Mouse (Mus musculus) cerebellum, adult 9-11 months (tissue): ENCODE measurements at regions not wholly inside any gene's neighbourhood (a gene's known extent, or its start where the extent isn't known, plus 50 kb on each side); places are given as distances from the start of the nearest gene placed in this dataset.

Source experiments
- DNase-seq: peaks from one replicate; pipeline ENCODE4 v3.0.0; 2022

GRCm38 (mm10) chr5:119434572-119434971, 235.9 kb upstream of the Tbx3 start:
- no peak for DNase-seq

GRCm38 (mm10) chr5:119448494-119448893, 222.0 kb upstream of the Tbx3 start:
- DNase-seq: no peak

- no peak for DNase-seq
Measured at GRCm38 (mm10) chr5:119449166-119449565, 221.3 kb upstream of the Tbx3 start.

GRCm38 (mm10) chr5:119459751-119460150, 210.7 kb upstream of the Tbx3 start:
- DNase-seq: no peak

- no peak for DNase-seq
Measured at GRCm38 (mm10) chr5:119462659-119463530, 207.6 kb upstream of the Tbx3 start.

- DNase-seq: no peak
Measured at GRCm38 (mm10) chr5:119464553-119464952, 205.9 kb upstream of the Tbx3 start.

DNA sequence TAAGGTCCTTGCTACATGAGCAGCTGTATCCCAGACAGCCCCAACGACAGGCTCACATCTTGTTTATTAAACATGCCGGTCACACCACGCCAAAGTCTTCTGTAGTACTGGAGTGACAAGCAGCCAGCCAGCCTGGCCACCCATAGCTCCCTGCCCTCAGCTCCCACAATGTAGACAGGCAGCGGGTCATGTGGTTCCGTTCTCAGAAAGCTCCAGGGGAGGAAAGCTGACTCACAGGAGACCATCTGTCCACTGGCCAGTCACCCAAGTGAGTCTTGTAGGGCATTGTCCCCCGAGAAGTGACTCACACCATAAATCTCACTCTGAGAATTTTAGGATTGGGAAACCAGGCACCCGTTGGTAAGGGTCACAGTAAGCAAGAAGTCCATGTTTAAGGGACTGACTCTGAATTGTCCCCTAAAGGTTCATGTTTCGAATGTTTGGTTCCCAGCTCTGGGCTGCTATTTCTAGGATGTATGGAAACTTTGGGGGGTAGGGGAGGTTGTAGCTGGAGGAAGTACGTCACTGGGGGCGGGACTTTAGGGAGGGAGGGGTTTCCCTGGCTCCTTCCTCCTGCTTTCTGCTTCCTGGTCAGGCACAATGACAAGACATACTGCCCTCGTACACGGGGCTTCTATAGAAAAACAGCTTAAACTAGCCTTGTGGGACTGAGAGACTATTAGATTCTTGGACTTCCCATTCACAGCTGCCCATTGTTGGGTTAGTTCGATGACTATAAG, 203.0 kb upstream of the Tbx3 start:
- no peak for DNase-seq

DNA sequence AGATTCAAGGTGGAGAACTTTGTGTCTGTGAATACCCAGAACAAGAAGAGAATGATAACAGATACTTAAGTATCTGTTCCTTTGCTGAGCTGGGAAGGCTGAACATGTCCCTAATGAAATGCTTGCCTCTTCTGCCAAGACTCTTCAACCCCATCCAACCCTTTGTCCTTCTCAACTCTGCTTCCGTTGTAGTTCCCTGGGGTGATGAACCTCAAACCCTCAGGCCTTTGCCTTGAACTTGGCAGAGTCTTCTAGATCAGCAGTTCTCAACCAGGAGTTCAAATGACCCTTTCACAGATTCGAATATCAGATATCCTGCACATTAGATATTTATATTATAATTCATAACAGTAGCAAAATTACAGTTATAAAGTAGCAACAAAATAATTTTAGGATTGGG, 192.5 kb upstream of the Tbx3 start:
- DNase-seq: no peak

GRCm38 (mm10) chr5:119478331-119478730, 192.1 kb upstream of the Tbx3 start:
- DNase-seq: no peak

DNA sequence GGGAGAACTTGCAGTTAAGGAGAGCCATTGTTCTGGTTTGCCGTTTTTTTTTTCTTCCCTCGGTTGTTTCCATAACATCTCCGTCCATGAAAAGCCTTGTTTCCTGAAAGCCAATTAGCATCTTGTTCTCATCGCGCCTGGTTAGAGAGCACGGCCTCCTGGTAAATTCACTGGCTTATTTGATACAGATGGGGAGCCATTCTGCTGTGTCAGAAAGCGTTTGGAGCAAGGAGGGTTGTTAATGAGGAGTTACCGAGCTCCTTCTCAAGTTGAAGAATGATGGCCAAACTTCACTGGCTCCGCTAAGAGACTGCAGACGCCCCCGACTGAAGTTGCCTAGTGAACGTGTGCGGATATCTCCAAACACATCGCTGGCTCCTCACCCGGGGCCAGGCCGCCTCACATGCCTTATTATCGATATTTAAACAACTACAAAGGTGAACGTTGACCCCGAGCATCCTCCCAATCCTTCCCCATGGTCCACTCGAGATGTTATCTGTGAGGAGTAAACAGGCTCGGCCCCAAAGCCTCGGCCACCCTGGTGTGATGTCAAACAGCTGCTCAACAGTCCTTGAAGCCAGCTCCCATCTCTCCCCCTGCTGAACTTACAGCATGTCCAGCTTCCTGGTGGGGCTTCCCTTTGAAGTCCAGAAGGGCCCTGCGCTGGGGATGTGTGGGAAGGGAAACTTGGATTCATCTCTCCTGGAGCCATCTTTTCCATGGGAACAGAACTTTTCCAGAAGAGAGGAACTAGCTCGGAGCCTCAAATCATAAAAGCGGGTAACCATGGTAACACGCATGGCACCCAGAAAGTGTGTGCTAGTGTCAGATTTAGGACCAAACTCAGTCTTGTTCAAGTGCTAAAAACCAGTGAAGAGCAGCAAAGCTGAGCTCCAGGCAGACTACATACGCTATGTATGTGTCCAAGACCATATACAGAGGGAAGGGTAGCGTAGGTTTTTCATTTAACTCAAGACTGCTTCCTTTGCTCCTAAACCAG, 190.0 kb upstream of the Tbx3 start:
- DNase-seq: no peak

DNA sequence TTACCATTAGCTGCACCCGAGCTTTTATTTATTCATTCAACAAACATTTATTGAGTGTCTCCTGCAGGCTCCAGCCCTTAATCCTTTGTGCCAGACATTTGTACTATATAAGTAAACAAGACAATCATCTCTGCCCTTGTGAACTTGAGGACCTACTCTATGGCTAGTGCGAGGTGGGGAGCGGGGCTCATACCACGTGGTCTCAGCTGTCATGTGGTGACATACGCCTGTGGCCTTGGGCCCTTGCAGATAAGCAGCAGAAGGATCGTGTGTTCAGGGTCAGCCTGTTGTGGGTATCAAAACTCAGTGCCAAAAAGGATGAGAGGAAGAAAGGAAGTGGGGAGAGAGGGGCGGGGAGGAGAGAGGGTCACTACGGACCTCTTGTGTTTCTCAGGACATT, 186.8 kb upstream of the Tbx3 start:
- no peak for DNase-seq

GRCm38 (mm10) chr5:119486196-119486595, 184.3 kb upstream of the Tbx3 start:
- no peak for DNase-seq

DNA sequence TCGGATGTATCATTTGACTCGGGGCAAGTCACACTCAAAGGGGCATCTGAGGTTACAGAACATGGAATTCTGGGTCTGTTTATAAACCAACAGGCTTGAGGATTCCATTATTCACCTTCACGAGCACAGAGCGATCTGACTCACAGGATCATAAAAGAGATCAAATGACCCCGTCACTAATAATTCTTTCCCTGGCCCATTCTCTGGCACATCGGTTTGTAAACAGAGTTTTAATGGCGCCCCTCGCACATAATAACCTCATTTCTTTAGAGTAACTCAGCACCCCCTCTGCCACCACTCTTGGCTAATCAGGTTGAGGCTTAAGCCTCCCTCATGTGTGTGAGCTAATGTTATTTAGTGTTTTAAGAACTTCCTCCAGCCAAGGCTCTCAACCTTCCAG, 183.3 kb upstream of the Tbx3 start:
- no peak for DNase-seq

GRCm38 (mm10) chr5:119497501-119497900, 173.0 kb upstream of the Tbx3 start:
- no peak for DNase-seq

GRCm38 (mm10) chr5:119498431-119498830, 172.0 kb upstream of the Tbx3 start:
- no peak for DNase-seq

GRCm38 (mm10) chr5:119507709-119508108, 162.8 kb upstream of the Tbx3 start:
- no peak for DNase-seq

GRCm38 (mm10) chr5:119518506-119519252, 151.8 kb upstream of the Tbx3 start:
- DNase-seq: no peak

DNA sequence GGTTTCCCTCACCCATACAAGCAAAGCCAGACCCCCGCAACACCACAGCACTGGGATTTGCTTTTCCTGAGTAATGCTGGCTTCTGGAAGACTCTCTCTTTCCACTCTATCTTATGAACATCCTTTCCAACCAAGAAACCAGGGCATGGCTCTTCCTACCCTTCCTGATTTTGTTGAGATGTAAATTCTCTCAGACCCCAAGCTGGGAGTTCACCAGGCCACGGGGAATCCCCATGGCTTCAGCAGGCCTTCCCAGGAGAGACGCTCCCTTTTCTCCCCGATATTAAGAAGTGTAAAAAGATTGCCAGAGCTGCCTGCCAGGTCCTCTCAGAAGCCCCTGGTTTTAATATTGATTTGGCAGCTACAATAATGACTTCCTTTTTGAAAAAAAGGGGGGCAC, 146.3 kb upstream of the Tbx3 start:
- no peak for DNase-seq

DNA sequence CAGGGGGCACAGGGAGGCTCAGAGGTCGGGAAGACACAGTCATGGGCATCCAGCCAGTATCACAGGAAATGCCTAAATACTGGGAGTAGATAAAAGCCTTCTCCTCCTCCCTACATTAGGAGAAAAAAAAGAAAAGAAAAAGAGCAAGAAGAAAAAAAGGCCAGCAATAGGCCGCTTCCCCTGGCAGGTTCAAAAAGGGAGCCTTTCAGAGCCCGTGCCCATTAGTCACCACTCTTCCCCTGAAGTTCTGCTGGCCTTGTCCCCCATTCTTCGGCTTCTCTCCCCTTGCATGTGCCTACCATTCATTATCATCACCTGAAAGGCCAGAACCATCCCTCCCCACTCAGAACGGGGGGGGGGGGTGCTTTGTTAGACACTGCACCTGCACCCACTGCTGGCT, 144.5 kb upstream of the Tbx3 start:
- DNase-seq: no peak

- no peak for DNase-seq
Measured at GRCm38 (mm10) chr5:119530009-119530408, 140.5 kb upstream of the Tbx3 start.

- DNase-seq: no peak
Measured at GRCm38 (mm10) chr5:119534946-119535345, 135.5 kb upstream of the Tbx3 start.

DNA sequence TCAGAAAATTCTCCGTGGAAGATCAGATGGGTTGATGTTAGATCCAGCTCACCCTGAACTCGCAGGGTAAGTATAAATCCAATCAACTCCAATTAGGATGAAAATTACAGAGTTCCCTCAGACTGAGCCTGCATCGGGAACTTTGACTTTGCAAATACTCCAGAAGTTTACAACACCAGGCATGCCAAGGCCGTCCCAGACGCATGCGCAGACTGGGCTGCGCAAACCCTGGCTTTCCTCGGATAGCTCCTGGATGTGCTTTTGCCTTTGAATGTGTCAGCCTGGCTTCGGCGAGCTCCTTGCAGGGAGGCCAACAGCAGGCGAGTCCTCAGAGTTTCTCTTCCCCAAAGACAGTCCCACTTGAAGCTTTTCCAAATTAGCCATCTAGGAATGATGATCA, 127.6 kb upstream of the Tbx3 start:
- no peak for DNase-seq
